Mouse (Mus musculus): Measurements from ENCODE around the gene Fam13a. TPM values are rescaled to one million over a fixed set of nuclear protein-coding genes. Genes with fewer than 3 reads are reported as not detected.

The Fam13a gene
- polyA plus RNA-seq, 1 experiment from 2014 or later: 6.2 TPM

GRCm38 (mm10) chr6:58989149-58989548 is 35.2 kb downstream of the Fam13a start:
- Histone ChIP-seq H3K27me3 (no peaks in the 10 kb centered on the region), H3K36me3 (no peaks in the 10 kb centered on the region), H3K4me1 (no peaks in the 10 kb centered on the region), H3K4me3 (no peak overlapping the region), H3K9ac (no peak overlapping the region), H3K4me2 (replicated peaks) (no peak overlapping the region), H3K27ac (no peak overlapping the region), H3K9me3 (replicated peaks) (no peaks in the 10 kb centered on the region)
- WGBS: 85% methylated on average over 3 of the region's 3 CpGs
- no peak for ATAC-seq (ENCODE audit: low FRiP score)

- Histone ChIP-seq H3K9ac (no peak overlapping the region), H3K4me3 (no peak overlapping the region), H3K4me1 (no peaks in the 10 kb centered on the region), H3K36me3 (no peaks in the 10 kb centered on the region), H3K9me3 (replicated peaks) (no peaks in the 10 kb centered on the region), H3K27ac (no peak overlapping the region), H3K27me3 (no peaks in the 10 kb centered on the region), H3K4me2 (replicated peaks) (no peak overlapping the region)
- ATAC-seq (ENCODE audit: low FRiP score): no peak
- 90% methylated on average over 2 of the region's 2 CpGs for WGBS
These were observed 35.6 kb downstream of the Fam13a start for GRCm38 (mm10) chr6:58988706-58989105.

GRCm38 (mm10) chr6:58987166-58987565 is 37.2 kb downstream of the Fam13a start:
- no peaks in the 10 kb centered on the region for H3K27me3 ChIP-seq
- no peak overlapping the region for H3K4me3 ChIP-seq
- WGBS: 93% methylated on average over 5 of the region's 5 CpGs
- no peak overlapping the region for H3K9ac ChIP-seq
- H3K4me2 ChIP-seq (replicated peaks): no peak overlapping the region
- H3K36me3 ChIP-seq: no peaks in the 10 kb centered on the region
- no peaks in the 10 kb centered on the region for H3K9me3 ChIP-seq (replicated peaks)
- H3K27ac ChIP-seq: no peak overlapping the region
- no peaks in the 10 kb centered on the region for H3K4me1 ChIP-seq
- no peak for ATAC-seq (ENCODE audit: low FRiP score)

- no peaks in the 10 kb centered on the region for H3K4me1 ChIP-seq
- H3K4me3 ChIP-seq: no peak overlapping the region
- H3K9ac ChIP-seq: no peak overlapping the region
- no peak for ATAC-seq (ENCODE audit: low FRiP score)
- no peaks in the 10 kb centered on the region for H3K36me3 ChIP-seq
- H3K27me3 ChIP-seq: no peaks in the 10 kb centered on the region
- H3K4me2 ChIP-seq (replicated peaks): no peak overlapping the region
- no peaks in the 10 kb centered on the region for H3K9me3 ChIP-seq (replicated peaks)
- H3K27ac ChIP-seq: no peak overlapping the region
- 87% methylated on average over 8 of the region's 8 CpGs for WGBS
These were observed 39.2 kb downstream of the Fam13a start for GRCm38 (mm10) chr6:58985186-58985585.

- Histone ChIP-seq H3K27me3 (no peaks in the 10 kb centered on the region), H3K9me3 (replicated peaks) (no peaks in the 10 kb centered on the region), H3K4me1 (no peaks in the 10 kb centered on the region), H3K27ac (no peak overlapping the region), H3K9ac (no peak overlapping the region), H3K4me3 (no peak overlapping the region), H3K4me2 (replicated peaks) (no peak overlapping the region), H3K36me3 (no peaks in the 10 kb centered on the region)
- ATAC-seq (ENCODE audit: low FRiP score): no peak
- 83% methylated on average over 2 of the region's 2 CpGs for WGBS
These were observed 49.1 kb downstream of the Fam13a start for GRCm38 (mm10) chr6:58975249-58975648.

- H3K9ac ChIP-seq: no peak overlapping the region
- no peaks in the 10 kb centered on the region for H3K27me3 ChIP-seq
- no peak for ATAC-seq (ENCODE audit: low FRiP score)
- no peak overlapping the region for H3K4me2 ChIP-seq (replicated peaks)
- WGBS: 88% methylated on average over 2 of the region's 2 CpGs
- H3K9me3 ChIP-seq (replicated peaks): no peaks in the 10 kb centered on the region
- H3K4me1 ChIP-seq: no peaks in the 10 kb centered on the region
- H3K36me3 ChIP-seq: no peaks in the 10 kb centered on the region
- H3K27ac ChIP-seq: no peak overlapping the region
- no peak overlapping the region for H3K4me3 ChIP-seq
These were observed 49.9 kb downstream of the Fam13a start for GRCm38 (mm10) chr6:58974428-58974827.

GRCm38 (mm10) chr6:58972873-58973272 is 51.5 kb downstream of the Fam13a start:
- Histone ChIP-seq H3K27ac (no peak overlapping the region), H3K36me3 (no peaks in the 10 kb centered on the region), H3K4me2 (replicated peaks) (no peak overlapping the region), H3K9me3 (replicated peaks) (no peaks in the 10 kb centered on the region), H3K27me3 (no peaks in the 10 kb centered on the region), H3K9ac (no peak overlapping the region), H3K4me3 (no peak overlapping the region), H3K4me1 (no peaks in the 10 kb centered on the region)
- WGBS: 98% methylated on average over 1 of the region's 1 CpGs
- ATAC-seq (ENCODE audit: low FRiP score): no peak

- no peak overlapping the region for H3K27ac ChIP-seq
- H3K9ac ChIP-seq: no peak overlapping the region
- H3K36me3 ChIP-seq: no peaks in the 10 kb centered on the region
- H3K9me3 ChIP-seq (replicated peaks): no peaks in the 10 kb centered on the region
- WGBS: 93% methylated on average over 3 of the region's 3 CpGs
- H3K4me3 ChIP-seq: no peak overlapping the region
- H3K4me2 ChIP-seq (replicated peaks): no peak overlapping the region
- H3K4me1 ChIP-seq: peaks cover 10% of the 10 kb centered on the region
- ATAC-seq (ENCODE audit: low FRiP score): no peak
- no peaks in the 10 kb centered on the region for H3K27me3 ChIP-seq
These were observed 56.1 kb downstream of the Fam13a start for GRCm38 (mm10) chr6:58968272-58968671.

- H3K36me3 ChIP-seq: no peaks in the 10 kb centered on the region
- ATAC-seq (ENCODE audit: low FRiP score): peak; percentile 57
- no peaks in the 10 kb centered on the region for H3K9me3 ChIP-seq (replicated peaks)
- WGBS: 28% methylated on average over 12 of the region's 12 CpGs
- peaks cover 10% of the 10 kb centered on the region for H3K4me1 ChIP-seq
- H3K4me3 ChIP-seq: no peak overlapping the region
- H3K27ac ChIP-seq: peak overlapping the region; percentile 52
- no peaks in the 10 kb centered on the region for H3K27me3 ChIP-seq
- no peak overlapping the region for H3K9ac ChIP-seq
- H3K4me2 ChIP-seq (replicated peaks): peak overlapping the region; percentile 28
These were observed 59.1 kb downstream of the Fam13a start for GRCm38 (mm10) chr6:58965071-58965831.

- Histone ChIP-seq H3K36me3 (no peaks in the 10 kb centered on the region), H3K27ac (no peak overlapping the region), H3K9me3 (replicated peaks) (no peaks in the 10 kb centered on the region), H3K4me3 (no peak overlapping the region), H3K4me2 (replicated peaks) (no peak overlapping the region), H3K4me1 (peaks cover 10% of the 10 kb centered on the region), H3K27me3 (no peaks in the 10 kb centered on the region), H3K9ac (no peak overlapping the region)
- no peak for ATAC-seq (ENCODE audit: low FRiP score)
These were observed 59.8 kb downstream of the Fam13a start for GRCm38 (mm10) chr6:58964565-58964964.

GRCm38 (mm10) chr6:58964091-58964490 is 60.3 kb downstream of the Fam13a start:
- no peak overlapping the region for H3K27ac ChIP-seq
- peaks cover 10% of the 10 kb centered on the region for H3K4me1 ChIP-seq
- no peaks in the 10 kb centered on the region for H3K36me3 ChIP-seq
- H3K9ac ChIP-seq: no peak overlapping the region
- no peak for ATAC-seq (ENCODE audit: low FRiP score)
- WGBS: 89% methylated on average over 2 of the region's 2 CpGs
- no peak overlapping the region for H3K4me3 ChIP-seq
- no peak overlapping the region for H3K4me2 ChIP-seq (replicated peaks)
- no peaks in the 10 kb centered on the region for H3K9me3 ChIP-seq (replicated peaks)
- no peaks in the 10 kb centered on the region for H3K27me3 ChIP-seq

- Histone ChIP-seq H3K36me3 (no peaks in the 10 kb centered on the region), H3K27me3 (no peaks in the 10 kb centered on the region), H3K27ac (no peak overlapping the region), H3K9ac (no peak overlapping the region), H3K4me1 (peaks cover 10% of the 10 kb centered on the region), H3K4me2 (replicated peaks) (no peak overlapping the region), H3K4me3 (no peak overlapping the region), H3K9me3 (replicated peaks) (no peaks in the 10 kb centered on the region)
- ATAC-seq (ENCODE audit: low FRiP score): no peak
- 88% methylated on average over 5 of the region's 5 CpGs for WGBS
These were observed 61.7 kb downstream of the Fam13a start for GRCm38 (mm10) chr6:58962691-58963090.

- no peaks in the 10 kb centered on the region for H3K36me3 ChIP-seq
- H3K9ac ChIP-seq: no peak overlapping the region
- no peaks in the 10 kb centered on the region for H3K27me3 ChIP-seq
- peaks cover 7% of the 10 kb centered on the region for H3K4me1 ChIP-seq
- H3K27ac ChIP-seq: no peak overlapping the region
- 84% methylated on average over 2 of the region's 2 CpGs for WGBS
- ATAC-seq (ENCODE audit: low FRiP score): no peak
- H3K4me2 ChIP-seq (replicated peaks): no peak overlapping the region
- no peaks in the 10 kb centered on the region for H3K9me3 ChIP-seq (replicated peaks)
- H3K4me3 ChIP-seq: no peak overlapping the region
These were observed 63.8 kb downstream of the Fam13a start for GRCm38 (mm10) chr6:58960523-58960922.
